Mouse (Mus musculus) macrophage (primary cell): ENCODE measurements around the gene S100a16. TPM values are rescaled to one million over a fixed set of nuclear protein-coding genes. Genes with fewer than 3 reads are reported as not detected.

Experiments used
- H3K27ac ChIP-seq: fragments of 350-480 bp; formaldehyde crosslinking; 2 replicates; pipeline ENCODE4 v1.9.0; 2021
- H3K36me3 ChIP-seq: fragments of 350-480 bp; formaldehyde crosslinking; 2 replicates; pipeline ENCODE4 v1.9.0; 2021; ENCODE audit errors: inconsistent target
- H3K4me3 ChIP-seq: fragments of 350-480 bp; formaldehyde crosslinking; 2 replicates; pipeline ENCODE4 v1.9.0; 2021; ENCODE audit errors: inconsistent target
- H3K79me2 ChIP-seq: fragments of 350-480 bp; formaldehyde crosslinking; 2 replicates; pipeline ENCODE4 v1.9.0; 2021; ENCODE audit errors: inconsistent target
- WGBS: methylation state at CpG from one replicate; pipeline ENCODE4 v1.1.7; 2026; ENCODE audit warnings: inconsistent platforms; ENCODE audit not compliant: missing documents; 5-methylcytosine and 5-hydroxymethylcytosine counted together
- polyA plus RNA-seq: library from polyadenylated mRNA; stranded (reverse); fragments of 250-400 nt; gene quantifications from 3 replicates; pipeline ENCODE4 v1.2.4, GENCODE M21; 2018; ENCODE audit warnings: inconsistent platforms

Gene S100a16
- polyA plus RNA-seq, 1 experiment from 2014 or later, result not detected

- 91% methylated on average over 5 of the region's 5 CpGs for WGBS
- Histone ChIP-seq H3K27ac (no peak overlapping the region), H3K79me2 (peaks cover 27% of the 10 kb centered on the region), H3K36me3 (peaks cover 1% of the 10 kb centered on the region; the same call in 1 of the 2 replicates), H3K4me3 (no peak overlapping the region)
Observed at GRCm38 (mm10) chr3:90512276-90512675, 24.8 kb upstream of the S100a16 start.

- Histone ChIP-seq H3K36me3 (no peaks in the 10 kb centered on the region), H3K27ac (peak overlapping the region; percentile 63), H3K79me2 (peaks cover 19% of the 10 kb centered on the region), H3K4me3 (peak overlapping the region; percentile 90)
- WGBS, result 98% methylated on average over 8 of the region's 9 CpGs
Observed at GRCm38 (mm10) chr3:90512948-90513642, 24.0 kb upstream of the S100a16 start.

GRCm38 (mm10) chr3:90513796-90514590, 23.1 kb upstream of the S100a16 start, which contains the start of the genes S100a1 and S100a13:
S100a1 (minus strand) TSS chr3:90514392.
S100a13 (plus strand) TSS chr3:90514435.
- WGBS, result 7% methylated on average over 25 of the region's 25 CpGs
- peaks cover 11% of the 10 kb centered on the region; the same call in 1 of the 2 replicates for H3K79me2 ChIP-seq
- H3K27ac ChIP-seq, result peak within 1 kb of the TSS; percentile 63
- no peaks in the 10 kb centered on the region for H3K36me3 ChIP-seq
- peak within 1 kb of the TSS; percentile 90 for H3K4me3 ChIP-seq

GRCm38 (mm10) chr3:90514691-90515090, 22.4 kb upstream of the S100a16 start:
- Histone ChIP-seq H3K79me2 (peaks cover 11% of the 10 kb centered on the region; the same call in 1 of the 2 replicates), H3K4me3 (peak overlapping the region; percentile 90), H3K36me3 (no peaks in the 10 kb centered on the region), H3K27ac (peak overlapping the region; percentile 63)
- WGBS, result 0% methylated on average over 10 of the region's 10 CpGs

GRCm38 (mm10) chr3:90515242-90515641, 21.8 kb upstream of the S100a16 start:
- H3K4me3 ChIP-seq, result peak overlapping the region; percentile 90
- H3K36me3 ChIP-seq, result no peaks in the 10 kb centered on the region
- whole genome bisulfite sequencing, result no CpG with 5 or more reads among the region's 1 CpGs
- H3K27ac ChIP-seq, result peak overlapping the region; percentile 63
- peaks cover 11% of the 10 kb centered on the region; the same call in 1 of the 2 replicates for H3K79me2 ChIP-seq

GRCm38 (mm10) chr3:90515789-90516188, 21.3 kb upstream of the S100a16 start:
- Histone ChIP-seq H3K4me3 (peak overlapping the region; percentile 90; the same call in 1 of the 2 replicates), H3K79me2 (peaks cover 11% of the 10 kb centered on the region; the same call in 1 of the 2 replicates), H3K27ac (no peak overlapping the region), H3K36me3 (no peaks in the 10 kb centered on the region)
- WGBS, result 87% methylated on average over 4 of the region's 4 CpGs

GRCm38 (mm10) chr3:90517711-90518110, 19.3 kb upstream of the S100a16 start:
- 82% methylated on average over 2 of the region's 4 CpGs for WGBS
- Histone ChIP-seq H3K36me3 (no peaks in the 10 kb centered on the region), H3K27ac (no peak overlapping the region), H3K79me2 (peaks cover 11% of the 10 kb centered on the region; the same call in 1 of the 2 replicates), H3K4me3 (no peak overlapping the region)

- no peaks in the 10 kb centered on the region for H3K79me2 ChIP-seq
- no peak overlapping the region for H3K27ac ChIP-seq
- H3K4me3 ChIP-seq, result no peak overlapping the region
- H3K36me3 ChIP-seq, result 0 out of 2 replicates have a peak, but pooled peaks cover 5% of the 10 kb centered on the region
- 65% methylated on average over 4 of the region's 4 CpGs for WGBS
Observed at GRCm38 (mm10) chr3:90525421-90525820, 11.6 kb upstream of the S100a16 start.

GRCm38 (mm10) chr3:90526076-90526475, 11.0 kb upstream of the S100a16 start:
- H3K79me2 ChIP-seq, result no peaks in the 10 kb centered on the region
- no peak overlapping the region for H3K27ac ChIP-seq
- 0 out of 2 replicates have a peak, but pooled peaks cover 5% of the 10 kb centered on the region for H3K36me3 ChIP-seq
- WGBS, result 85% methylated on average over 2 of the region's 2 CpGs
- H3K4me3 ChIP-seq, result no peak overlapping the region

- H3K4me3 ChIP-seq, result no peak within 1 kb of the TSS
- 75% methylated on average over 5 of the region's 5 CpGs for WGBS
- H3K79me2 ChIP-seq, result no peaks in the 10 kb centered on the region
- 0 out of 2 replicates have a peak, but pooled peaks cover 5% of the 10 kb centered on the region for H3K36me3 ChIP-seq
- no peak within 1 kb of the TSS for H3K27ac ChIP-seq
Observed at GRCm38 (mm10) chr3:90526580-90526979, 10.5 kb upstream of the S100a16 start, which contains the start of gene S100a14. S100a14 (plus strand) TSS chr3:90526856.

GRCm38 (mm10) chr3:90527291-90527873, 9.7 kb upstream of the S100a16 start:
- Histone ChIP-seq H3K27ac (no peak overlapping the region), H3K79me2 (no peaks in the 10 kb centered on the region), H3K36me3 (0 out of 2 replicates have a peak, but pooled peaks cover 5% of the 10 kb centered on the region), H3K4me3 (no peak overlapping the region)
- WGBS, result 87% methylated on average over 6 of the region's 7 CpGs

GRCm38 (mm10) chr3:90531713-90532112, 5.3 kb upstream of the S100a16 start:
- H3K4me3 ChIP-seq, result no peak overlapping the region
- WGBS, result 96% methylated on average over 5 of the region's 5 CpGs
- no peaks in the 10 kb centered on the region for H3K79me2 ChIP-seq
- H3K27ac ChIP-seq, result no peak overlapping the region
- H3K36me3 ChIP-seq, result no peaks in the 10 kb centered on the region

- H3K27ac ChIP-seq, result no peak overlapping the region
- H3K79me2 ChIP-seq, result no peaks in the 10 kb centered on the region
- H3K36me3 ChIP-seq, result no peaks in the 10 kb centered on the region
- no peak overlapping the region for H3K4me3 ChIP-seq
- 90% methylated on average over 1 of the region's 1 CpGs for WGBS
Observed at GRCm38 (mm10) chr3:90535446-90535845, 1.6 kb upstream of the S100a16 start.

GRCm38 (mm10) chr3:90537905-90538296, 847 bp downstream of the S100a16 start:
- 91% methylated on average over 5 of the region's 5 CpGs for WGBS

More at GRCm38 (mm10) chr3:90537905-90538296, 847 bp downstream of the S100a16 start:
- H3K36me3 ChIP-seq, result no peaks in the 10 kb centered on the region
- H3K79me2 ChIP-seq, result no peaks in the 10 kb centered on the region
- H3K4me3 ChIP-seq, result no peak overlapping the region
- H3K27ac ChIP-seq, result no peak overlapping the region
